Mouse (Mus musculus) bone marrow, adult 2 months (tissue): Measurements from ENCODE around the gene Col1a2.

Experiments used
- CTCF ChIP-seq: fragments of 200-500 bp; IDR thresholded peaks from 2 replicates; pipeline ENCODE4 v1.5.1; 2011; ENCODE audit warnings: low read length, control low read depth; ENCODE audit not compliant: control insufficient read depth, insufficient read depth
- POLR2A ChIP-seq: fragments of 200-500 bp; IDR thresholded peaks from 2 replicates; pipeline ENCODE4 v1.6.1; 2011; ENCODE audit warnings: low read depth, mild to moderate bottlenecking, control low read depth, low read length, borderline replicate concordance; ENCODE audit not compliant: control insufficient read depth

DNA sequence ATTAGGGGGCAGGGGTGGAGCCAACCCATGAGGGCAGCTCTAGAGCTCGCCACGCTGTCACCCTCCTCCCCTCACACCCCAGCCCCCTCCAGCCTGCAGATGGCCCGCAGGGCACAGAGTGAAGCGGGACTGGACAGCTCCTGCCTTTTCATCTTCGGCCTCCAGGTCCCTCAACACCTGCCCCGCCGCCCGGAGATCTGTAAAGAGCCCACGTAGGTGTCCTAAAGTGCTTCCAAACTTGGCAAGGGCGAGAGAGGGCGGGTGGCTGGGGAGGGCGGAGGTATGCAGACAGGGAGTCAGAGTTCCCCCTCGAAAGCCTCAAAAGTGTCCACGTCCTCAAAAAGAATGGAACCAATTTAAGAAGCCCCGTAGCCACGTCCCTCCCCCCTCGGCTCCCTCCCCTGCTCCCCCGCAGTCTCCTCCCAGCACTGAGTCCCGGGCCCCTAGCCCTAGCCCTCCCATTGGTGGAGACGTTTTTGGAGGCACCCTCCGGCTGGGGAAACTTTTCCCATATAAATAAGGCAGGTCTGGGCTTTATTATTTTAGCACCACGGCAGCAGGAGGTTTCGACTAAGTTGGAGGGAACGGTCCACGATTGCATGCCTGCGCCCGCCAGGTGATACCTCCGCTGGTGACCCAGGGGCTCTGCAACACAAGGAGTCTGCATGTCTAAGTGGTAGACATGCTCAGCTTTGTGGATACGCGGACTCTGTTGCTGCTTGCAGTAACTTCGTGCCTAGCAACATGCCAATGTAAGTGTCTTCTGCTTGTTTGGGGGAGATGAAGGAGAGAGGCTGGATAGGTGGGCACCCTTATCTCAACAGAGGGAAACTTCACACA is 764 bp downstream of the Col1a2 start:
- TF ChIP-seq POLR2A (no peak), CTCF (no peak)
